ENCODE assay signal across 8 mouse cellular contexts in genomic region chr3:108225711-108226557, GRCm38 (mm10). TPM values are rescaled to one million over a fixed set of nuclear protein-coding genes. Genes with fewer than 3 reads are reported as not detected.
DNase-seq lines count a peak whose midpoint lies in the region; ATAC-seq and TF ChIP-seq lines count a peak whose summit lies in the region.

No protein-coding gene starts in this region.

- H3K4me3 ChIP-seq in liver, adult 2 months (ENCODE audit: insufficient read depth, low read depth, low read length): peak overlapping the region; percentile 19; the same call in 1 of the 2 replicates
- peak overlapping the region; percentile 46 for H3K4me3 ChIP-seq in embryonic facial prominence, embryonic 11.5 days (ENCODE audit: low read depth, low read length)
- peak overlapping the region; percentile 41 for H3K4me3 ChIP-seq in hindbrain, embryonic 15.5 days
- H3K4me3 ChIP-seq in liver, embryonic 12.5 days: peak overlapping the region; percentile 42

- no peak overlapping the region for H3K27ac ChIP-seq in liver, adult 2 months (replicated peaks; ENCODE audit: insufficient read depth, low read depth, low read length)
- no peak overlapping the region for H3K27ac ChIP-seq in embryonic facial prominence, embryonic 11.5 days (replicated peaks; ENCODE audit: low read depth, low read length)
- no peak overlapping the region for H3K27ac ChIP-seq in hindbrain, embryonic 15.5 days (replicated peaks)
- H3K27ac ChIP-seq in liver, embryonic 12.5 days: no peak overlapping the region

- TF ChIP-seq POLR2A in liver, adult 2 months (IDR thresholded peaks at IDR 0.05; ENCODE audit: extremely low read depth, insufficient read depth, low read length): no peak

- TF ChIP-seq CTCF in liver, adult 2 months (IDR thresholded peaks at IDR 0.05; ENCODE audit: low read depth, low read length): no peak

- H3K4me1 ChIP-seq in liver, adult 2 months (ENCODE audit: control insufficient read depth, insufficient read depth, low read length): no peaks in the 10 kb centered on the region
- no peaks in the 10 kb centered on the region for H3K4me1 ChIP-seq in embryonic facial prominence, embryonic 11.5 days (ENCODE audit: control insufficient read depth, insufficient read depth, low read length)
- peaks cover 18% of the 10 kb centered on the region for H3K4me1 ChIP-seq in hindbrain, embryonic 15.5 days (replicated peaks)
- peaks cover 9% of the 10 kb centered on the region for H3K4me1 ChIP-seq in liver, embryonic 12.5 days

- H3K9ac ChIP-seq in liver, adult 2 months (ENCODE audit: low read depth, low read length): 0 out of 2 replicates have a peak overlapping the region, but pooled peaks have one; percentile 3
- H3K9ac ChIP-seq in embryonic facial prominence, embryonic 11.5 days (replicated peaks; ENCODE audit: low read length): peak overlapping the region; percentile 47
- H3K9ac ChIP-seq in hindbrain, embryonic 15.5 days: peak overlapping the region; percentile 36
- H3K9ac ChIP-seq in liver, embryonic 12.5 days: no peak overlapping the region

- no peaks in the 10 kb centered on the region for H3K9me3 ChIP-seq in embryonic facial prominence, embryonic 11.5 days (replicated peaks; ENCODE audit: control insufficient read depth, low read length)
- no peaks in the 10 kb centered on the region for H3K9me3 ChIP-seq in hindbrain, embryonic 15.5 days
- H3K9me3 ChIP-seq in liver, embryonic 12.5 days (replicated peaks): no peaks in the 10 kb centered on the region

- H3K4me2 ChIP-seq in embryonic facial prominence, embryonic 11.5 days (ENCODE audit: low read depth, low read length): peak overlapping the region; percentile 59
- H3K4me2 ChIP-seq in hindbrain, embryonic 15.5 days: peak overlapping the region; percentile 71
- H3K4me2 ChIP-seq in liver, embryonic 12.5 days: peak overlapping the region; percentile 60

- H3K79me2 ChIP-seq in liver, adult 2 months (ENCODE audit: control insufficient read depth, insufficient read depth, low read length): no peaks in the 10 kb centered on the region

- no peak for DNase-seq in liver, adult 2 months (ENCODE audit: extremely low read depth, low read depth, low spot score)
- no peak for DNase-seq in liver
- DNase-seq in embryonic facial prominence, embryonic 11.5 days (ENCODE audit: low spot score): peak; percentile 16
- peak; percentile 37 for DNase-seq in yolk sac, embryonic 10.5 days (ENCODE audit: low spot score)
- DNase-seq in left cerebral cortex, postnatal 25 days (ENCODE audit: low spot score in 2 of 2): no peak
- no peak for DNase-seq in left cerebral cortex, postnatal 14 days (ENCODE audit: low spot score in 2 of 2)

- ATAC-seq in embryonic facial prominence, embryonic 11.5 days (replicated peaks; ENCODE audit: insufficient number of reproducible peaks, low FRiP score, low TSS enrichment, low read depth): peak; percentile 63
- ATAC-seq in hindbrain, embryonic 15.5 days (ENCODE audit: low FRiP score, low read depth): peak; percentile 11; the same call in 1 of the 2 replicates
- no peak for ATAC-seq in liver, embryonic 12.5 days

- WGBS in liver, adult 2 months: 9% methylated on average over 63 of the region's 67 CpGs
- 2% methylated on average over 66 of the region's 67 CpGs for WGBS in embryonic facial prominence, embryonic 11.5 days
- 2% methylated on average over 65 of the region's 67 CpGs for WGBS in hindbrain, embryonic 15.5 days
- 6% methylated on average over 67 of the region's 67 CpGs for WGBS in liver, embryonic 12.5 days (ENCODE audit: insufficient replicate concordance)

- intact Hi-C loops in left cerebral cortex, postnatal 25 days (cut with DNase I): no loop called here
- intact Hi-C loops in left cerebral cortex, postnatal 14 days (cut with DNase I): no loop called here

- H3K36me3 ChIP-seq in liver, adult 2 months (ENCODE audit: control insufficient read depth, insufficient read depth, low read length): no peaks in the 10 kb centered on the region
- H3K36me3 ChIP-seq in embryonic facial prominence, embryonic 11.5 days (replicated peaks; ENCODE audit: control insufficient read depth, insufficient read depth, low read depth, low read length): no peaks in the 10 kb centered on the region
- H3K36me3 ChIP-seq in hindbrain, embryonic 15.5 days: no peaks in the 10 kb centered on the region
- no peaks in the 10 kb centered on the region for H3K36me3 ChIP-seq in liver, embryonic 12.5 days

- H3K27me3 ChIP-seq in liver, adult 2 months (ENCODE audit: control insufficient read depth, insufficient read depth, low read length): peaks cover 5% of the 10 kb centered on the region; the same call in 1 of the 2 replicates
- H3K27me3 ChIP-seq in embryonic facial prominence, embryonic 11.5 days (ENCODE audit: control insufficient read depth, insufficient read depth, low read length): peaks cover 26% of the 10 kb centered on the region
- H3K27me3 ChIP-seq in hindbrain, embryonic 15.5 days: peaks cover 53% of the 10 kb centered on the region
- peaks cover 86% of the 10 kb centered on the region for H3K27me3 ChIP-seq in liver, embryonic 12.5 days (replicated peaks)

RNA-seq across cellular contexts. Expression of gene Sypl2, which starts 0.5 kb away (rescaled TPM):
- 0.09 TPM in 1 of 2 replicates, not detected in the other for total RNA-seq in liver, adult 2 months (2014; rRNA removed)
- 0.06 and 0.09 TPM in 2 replicates for polyA plus RNA-seq in liver, adult 2 months (2012; rRNA removed)
- 0.95 and 1.1 TPM in 2 replicates for polyA plus RNA-seq in embryonic facial prominence, embryonic 11.5 days (2014; fragmentation: Nextera tagmentation; extraction: Ambion mirVana)
- polyA plus RNA-seq in hindbrain, embryonic 15.5 days (2015; fragmentation: Nextera tagmentation; extraction: Ambion mirVana): 0.47 and 1.2 TPM in 2 replicates
- polyA plus RNA-seq in liver, embryonic 12.5 days (2016; fragmentation: Nextera tagmentation; extraction: Ambion mirVana): 0.12 and 0.14 TPM in 2 replicates
- 1 to 10 TPM; 1.3 to 1.9 TPM for total RNA-seq in left cerebral cortex, postnatal 25 days (2021)
- 1 to 10 TPM; 1.1 to 1.3 TPM for total RNA-seq in left cerebral cortex, postnatal 14 days (2021)

RNA-seq across cellular contexts. Expression of gene Atxn7l2, which starts 15.2 kb away (rescaled TPM):
- 0.28 and 0.34 TPM in 2 replicates for total RNA-seq in liver, adult 2 months (2014; rRNA removed)
- polyA plus RNA-seq in liver, adult 2 months (2012; rRNA removed): 1.7 and 2.0 TPM in 2 replicates
- 17.6 and 19.0 TPM in 2 replicates for polyA plus RNA-seq in embryonic facial prominence, embryonic 11.5 days (2014; fragmentation: Nextera tagmentation; extraction: Ambion mirVana)
- polyA plus RNA-seq in hindbrain, embryonic 15.5 days (2015; fragmentation: Nextera tagmentation; extraction: Ambion mirVana): 20.3 and 24.3 TPM in 2 replicates
- polyA plus RNA-seq in liver, embryonic 12.5 days (2016; fragmentation: Nextera tagmentation; extraction: Ambion mirVana): 4.5 and 4.9 TPM in 2 replicates
- 10 to 100 TPM; 24.0 to 24.2 TPM for total RNA-seq in left cerebral cortex, postnatal 25 days (2021)
- 10 to 100 TPM; 22.5 to 23.0 TPM for total RNA-seq in left cerebral cortex, postnatal 14 days (2021)

RNA-seq across cellular contexts. Expression of gene Cyb561d1, which starts 24.9 kb away (rescaled TPM):
- 2.1 and 2.4 TPM in 2 replicates for total RNA-seq in liver, adult 2 months (2014; rRNA removed)
- 3.8 and 4.1 TPM in 2 replicates for polyA plus RNA-seq in liver, adult 2 months (2012; rRNA removed)
- polyA plus RNA-seq in embryonic facial prominence, embryonic 11.5 days (2014; fragmentation: Nextera tagmentation; extraction: Ambion mirVana): 1.4 and 1.6 TPM in 2 replicates
- 3.4 and 3.5 TPM in 2 replicates for polyA plus RNA-seq in hindbrain, embryonic 15.5 days (2015; fragmentation: Nextera tagmentation; extraction: Ambion mirVana)
- polyA plus RNA-seq in liver, embryonic 12.5 days (2016; fragmentation: Nextera tagmentation; extraction: Ambion mirVana): 2.8 TPM in 2 replicates
- 10 to 100 TPM; 17.4 to 17.9 TPM for total RNA-seq in left cerebral cortex, postnatal 25 days (2021)
- 10 to 100 TPM; 13.7 to 14.7 TPM for total RNA-seq in left cerebral cortex, postnatal 14 days (2021)

RNA-seq across cellular contexts. Expression of gene Psma5, which starts 30.8 kb away (rescaled TPM):
- total RNA-seq in liver, adult 2 months (2014; rRNA removed): 85.9 and 86.7 TPM in 2 replicates
- polyA plus RNA-seq in liver, adult 2 months (2012; rRNA removed): 40.5 and 46.4 TPM in 2 replicates
- polyA plus RNA-seq in embryonic facial prominence, embryonic 11.5 days (2014; fragmentation: Nextera tagmentation; extraction: Ambion mirVana): 333 and 344 TPM in 2 replicates
- 237 and 247 TPM in 2 replicates for polyA plus RNA-seq in hindbrain, embryonic 15.5 days (2015; fragmentation: Nextera tagmentation; extraction: Ambion mirVana)
- polyA plus RNA-seq in liver, embryonic 12.5 days (2016; fragmentation: Nextera tagmentation; extraction: Ambion mirVana): 213 and 222 TPM in 2 replicates
- 10 to 100 TPM; 73.8 to 88.5 TPM for total RNA-seq in left cerebral cortex, postnatal 25 days (2021)
- total RNA-seq in left cerebral cortex, postnatal 14 days (2021): 10 to 100 TPM; 83.4 to 89.6 TPM

RNA-seq across cellular contexts. Expression of gene Amigo1, which starts 39.8 kb away (rescaled TPM):
- 2.7 and 3.8 TPM in 2 replicates for total RNA-seq in liver, adult 2 months (2014; rRNA removed)
- polyA plus RNA-seq in liver, adult 2 months (2012; rRNA removed): 9.3 and 15.1 TPM in 2 replicates
- 2.8 and 3.1 TPM in 2 replicates for polyA plus RNA-seq in embryonic facial prominence, embryonic 11.5 days (2014; fragmentation: Nextera tagmentation; extraction: Ambion mirVana)
- polyA plus RNA-seq in hindbrain, embryonic 15.5 days (2015; fragmentation: Nextera tagmentation; extraction: Ambion mirVana): 13.3 and 16.6 TPM in 2 replicates
- 1.1 and 1.2 TPM in 2 replicates for polyA plus RNA-seq in liver, embryonic 12.5 days (2016; fragmentation: Nextera tagmentation; extraction: Ambion mirVana)
- 10 to 100 TPM; 68.7 to 72.9 TPM for total RNA-seq in left cerebral cortex, postnatal 25 days (2021)
- 10 to 100 TPM; 55.3 to 57.7 TPM for total RNA-seq in left cerebral cortex, postnatal 14 days (2021)

Comparison
In these comparisons a context has a peak if more than half of its experiments do, and no peak if none do; other contexts are left out.
1. DNase-seq: peak in embryonic facial prominence, embryonic 11.5 days (single experiment) and yolk sac, embryonic 10.5 days (single experiment); none in liver, adult 2 months (single experiment), liver (single experiment), left cerebral cortex, postnatal 25 days (0 of 2) and left cerebral cortex, postnatal 14 days (0 of 2).
2. Peak in every context shown above with its lines, with median percentiles within 50 percentile points of each other: H3K4me3 ChIP-seq and H3K4me2 ChIP-seq.